Mouse (Mus musculus) liver, embryonic 13.5 days (tissue): ENCODE measurements around the gene Tmem120b. TPM values are rescaled to one million over a fixed set of nuclear protein-coding genes. Genes with fewer than 3 reads are reported as not detected.

Experiments used
- ATAC-seq: fragments of 200-750 bp; cut with Nextera tagmentation; 2 replicates; pipeline ENCODE4 v1.8.0; 2017; ENCODE audit warnings: low read depth, mild to moderate bottlenecking, moderate number of reproducible peaks, moderate library complexity
- DNase-seq: peaks from one replicate; pipeline ENCODE4 v3.0.0; 2022
- H3K27ac ChIP-seq: fragments of 300-500 bp; sonication (generic); 2 replicates; pipeline ENCODE4 v1.5.1; 2015; ENCODE audit warnings: moderate library complexity, mild to moderate bottlenecking, inconsistent platforms
- H3K27me3 ChIP-seq: fragments of 300-500 bp; sonication (generic); 2 replicates; pipeline ENCODE4 v1.6.1; 2015; ENCODE audit warnings: mild to moderate bottlenecking, inconsistent platforms
- H3K36me3 ChIP-seq: fragments of 300-500 bp; sonication (generic); 2 replicates; pipeline ENCODE4 v1.6.1; 2015; ENCODE audit warnings: mild to moderate bottlenecking, inconsistent platforms
- H3K4me1 ChIP-seq: fragments of 300-500 bp; sonication (generic); replicated peaks from 2 replicates; pipeline ENCODE4 v1.6.1; 2015; ENCODE audit warnings: inconsistent platforms
- H3K4me2 ChIP-seq: fragments of 300-500 bp; sonication (generic); 2 replicates; pipeline ENCODE4 v1.6.1; 2015; ENCODE audit warnings: inconsistent platforms, mild to moderate bottlenecking, moderate library complexity
- H3K4me3 ChIP-seq: fragments of 300-500 bp; sonication (generic); replicated peaks from 2 replicates; pipeline ENCODE4 v1.5.1; 2015; ENCODE audit warnings: mild to moderate bottlenecking, inconsistent platforms
- H3K9ac ChIP-seq: fragments of 300-500 bp; sonication (generic); 2 replicates; pipeline ENCODE4 v1.6.1; 2015; ENCODE audit warnings: mild to moderate bottlenecking, inconsistent platforms
- H3K9me3 ChIP-seq: fragments of 300-500 bp; sonication (generic); replicated peaks from 2 replicates; pipeline ENCODE4 v1.6.1; 2016; ENCODE audit warnings: inconsistent platforms
- WGBS: fragments of 180-500 bp; shearing (Covaris S2); methylation state at CpG from one replicate; pipeline ENCODE4 v1.1.7; 2015; ENCODE audit not compliant: insufficient replicate concordance; 5-methylcytosine and 5-hydroxymethylcytosine counted together
- polyA plus RNA-seq: library from polyadenylated mRNA; unstranded; fragments of >200 nt; fragmentation: Nextera tagmentation; extraction: Ambion mirVana; gene quantifications from 2 replicates; pipeline ENCODE4 v1.2.1, GENCODE M21; 2015

The Tmem120b gene
- polyA plus RNA-seq, 1 experiment from 2014 or later, result 24.2 TPM

- no peaks in the 10 kb centered on the region for H3K27me3 ChIP-seq
- H3K36me3 ChIP-seq, result peaks cover 45% of the 10 kb centered on the region
- 12% methylated on average over 10 of the region's 10 CpGs for WGBS
- H3K4me3 ChIP-seq, result no peak overlapping the region
- peak overlapping the region; percentile 36; the same call in 1 of the 2 replicates for H3K27ac ChIP-seq
- H3K4me1 ChIP-seq, result peaks cover 23% of the 10 kb centered on the region
- H3K9me3 ChIP-seq, result 0 out of 2 replicates have a peak, but pooled peaks cover 2% of the 10 kb centered on the region
- peak; percentile 64 for ATAC-seq
- peak; percentile 68 for DNase-seq
- no peak overlapping the region for H3K9ac ChIP-seq
- H3K4me2 ChIP-seq, result no peak overlapping the region
Observed at GRCm38 (mm10) chr5:123117257-123117656, 49.0 kb downstream of the Tmem120b start.

DNA sequence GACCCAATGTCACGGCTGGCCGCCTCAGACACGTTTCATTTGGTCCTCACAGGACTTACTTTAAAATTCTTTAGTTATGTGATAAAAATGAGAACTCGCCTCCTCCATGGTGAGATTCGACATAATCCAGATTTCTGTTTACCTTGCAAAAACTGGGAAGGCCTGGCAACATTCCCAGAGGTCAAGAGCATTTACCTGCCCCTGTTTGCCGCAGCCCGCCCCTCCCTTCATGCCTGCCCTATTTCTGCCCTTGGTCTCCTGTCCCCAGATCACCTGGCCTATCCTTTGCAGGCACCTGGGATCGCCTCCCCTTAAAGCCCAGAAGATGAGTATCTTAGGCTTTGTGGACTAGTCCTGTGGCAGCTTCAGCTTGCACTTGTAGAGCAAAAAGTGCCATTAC is 49.6 kb downstream of the Tmem120b start:
- DNase-seq, result no peak
- H3K4me3 ChIP-seq, result no peak overlapping the region
- H3K36me3 ChIP-seq, result peaks cover 45% of the 10 kb centered on the region
- H3K4me1 ChIP-seq, result peaks cover 23% of the 10 kb centered on the region
- 0 out of 2 replicates have a peak overlapping the region, but pooled peaks have one; percentile 66 for H3K27ac ChIP-seq
- H3K9ac ChIP-seq, result 0 out of 2 replicates have a peak overlapping the region, but pooled peaks have one; percentile 22
- 76% methylated on average over 8 of the region's 8 CpGs for WGBS
- 0 out of 2 replicates have a peak, but pooled peaks cover 3% of the 10 kb centered on the region for H3K9me3 ChIP-seq
- no peaks in the 10 kb centered on the region for H3K27me3 ChIP-seq
- no peak overlapping the region for H3K4me2 ChIP-seq
- ATAC-seq, result no peak

- Histone ChIP-seq H3K9me3 (0 out of 2 replicates have a peak, but pooled peaks cover 3% of the 10 kb centered on the region), H3K4me3 (no peak overlapping the region), H3K9ac (0 out of 2 replicates have a peak overlapping the region, but pooled peaks have one; percentile 14), H3K36me3 (peaks cover 45% of the 10 kb centered on the region), H3K27me3 (no peaks in the 10 kb centered on the region), H3K27ac (peak overlapping the region; percentile 66), H3K4me1 (peaks cover 25% of the 10 kb centered on the region), H3K4me2 (no peak overlapping the region)
- 37% methylated on average over 10 of the region's 10 CpGs for WGBS
- ATAC-seq (0 out of 2 replicates have a peak, but pooled peaks have one; percentile 16), DNase-seq (no peak)
Observed at GRCm38 (mm10) chr5:123118826-123119225, 50.6 kb downstream of the Tmem120b start.

DNA sequence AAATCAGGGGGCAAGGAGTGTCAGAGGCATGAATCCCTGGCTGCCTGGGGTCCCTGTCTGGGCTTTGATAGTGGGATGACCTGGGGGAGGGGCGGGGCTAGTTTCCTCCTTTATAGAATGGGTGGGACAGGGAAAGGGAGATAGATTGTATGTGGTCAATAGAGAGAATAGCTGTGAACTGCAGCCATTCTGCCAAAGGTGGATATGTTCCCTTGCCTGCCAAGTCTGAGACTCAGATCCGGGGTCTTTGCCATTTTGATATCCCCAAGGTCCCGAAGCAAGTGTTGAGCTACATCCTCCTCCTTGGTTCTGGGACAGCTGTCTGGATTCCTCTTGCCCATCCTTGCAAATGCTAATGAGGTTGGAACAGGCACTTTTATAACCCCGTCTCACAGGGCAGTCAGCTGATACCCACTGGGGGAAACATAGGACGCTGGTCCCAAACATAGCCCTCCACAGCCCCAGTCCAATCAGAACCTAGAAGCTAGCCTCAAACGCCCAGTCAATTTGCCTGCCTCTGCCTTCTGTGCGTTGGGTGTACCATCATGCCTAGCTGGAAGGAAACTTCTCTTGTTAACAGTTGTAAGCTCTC is 52.5 kb downstream of the Tmem120b start:
- H3K4me1 ChIP-seq, result peaks cover 44% of the 10 kb centered on the region
- H3K27me3 ChIP-seq, result no peaks in the 10 kb centered on the region
- H3K36me3 ChIP-seq, result peaks cover 26% of the 10 kb centered on the region
- H3K27ac ChIP-seq, result no peak overlapping the region
- DNase-seq (no peak), ATAC-seq (no peak)
- H3K4me3 ChIP-seq, result no peak overlapping the region
- no peak overlapping the region for H3K4me2 ChIP-seq
- no peak overlapping the region for H3K9ac ChIP-seq
- 0 out of 2 replicates have a peak, but pooled peaks cover 3% of the 10 kb centered on the region for H3K9me3 ChIP-seq
- 77% methylated on average over 7 of the region's 7 CpGs for WGBS

DNA sequence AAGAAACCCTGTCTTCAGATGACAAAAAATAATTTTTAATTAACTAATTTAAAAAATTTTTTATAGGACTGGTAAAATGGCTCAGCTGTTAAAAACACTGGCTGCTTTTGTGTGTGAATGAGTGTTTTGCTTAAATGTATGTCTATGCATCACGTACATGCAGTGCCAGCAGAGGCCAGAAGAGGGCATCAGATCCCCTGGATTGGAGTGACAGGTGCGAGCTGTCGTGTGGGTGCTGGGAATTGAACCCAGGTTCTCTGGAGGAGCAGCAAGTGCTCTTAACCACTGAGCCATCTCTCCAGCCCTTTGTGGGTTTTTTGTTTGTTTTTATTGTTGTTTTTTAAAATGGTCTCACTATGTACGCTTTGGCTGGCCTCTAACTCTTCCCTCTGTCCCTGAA is 54.0 kb downstream of the Tmem120b start:
- Histone ChIP-seq H3K9me3 (0 out of 2 replicates have a peak, but pooled peaks cover 3% of the 10 kb centered on the region), H3K27ac (no peak overlapping the region), H3K4me2 (no peak overlapping the region), H3K9ac (no peak overlapping the region), H3K36me3 (peaks cover 12% of the 10 kb centered on the region), H3K4me3 (no peak overlapping the region), H3K4me1 (peaks cover 57% of the 10 kb centered on the region), H3K27me3 (no peaks in the 10 kb centered on the region)
- ATAC-seq (no peak), DNase-seq (no peak)
- 84% methylated on average over 4 of the region's 4 CpGs for WGBS

DNA sequence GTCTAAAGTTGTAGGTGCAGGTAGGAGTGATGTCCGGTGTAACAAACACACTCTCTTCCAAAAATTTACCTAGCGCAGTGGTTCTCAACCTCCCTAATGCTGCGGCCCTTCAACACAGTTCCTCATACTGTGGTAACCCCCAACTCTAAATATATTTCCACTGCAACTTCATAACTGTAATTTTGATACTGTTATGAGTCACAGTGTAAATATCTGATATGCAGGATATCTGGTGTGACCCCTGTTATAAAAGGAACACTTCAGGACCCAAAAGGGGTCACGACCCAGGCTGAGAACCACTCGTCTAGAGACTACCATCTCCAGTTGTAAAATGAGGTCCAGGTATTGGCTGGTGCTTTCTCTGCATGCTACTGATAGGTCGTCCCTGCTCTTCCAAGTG is 56.9 kb downstream of the Tmem120b start:
- 62% methylated on average over 6 of the region's 6 CpGs for WGBS
- peak overlapping the region; percentile 36; the same call in 1 of the 2 replicates for H3K27ac ChIP-seq
- DNase-seq (no peak), ATAC-seq (no peak)
- H3K9me3 ChIP-seq, result 0 out of 2 replicates have a peak, but pooled peaks cover 3% of the 10 kb centered on the region
- H3K4me3 ChIP-seq, result no peak overlapping the region
- H3K9ac ChIP-seq, result 0 out of 2 replicates have a peak overlapping the region, but pooled peaks have one; percentile 4
- H3K27me3 ChIP-seq, result 0 out of 2 replicates have a peak, but pooled peaks cover 5% of the 10 kb centered on the region
- peaks cover 58% of the 10 kb centered on the region for H3K4me1 ChIP-seq
- no peaks in the 10 kb centered on the region for H3K36me3 ChIP-seq
- H3K4me2 ChIP-seq, result peak overlapping the region; percentile 34; the same call in 1 of the 2 replicates

DNA sequence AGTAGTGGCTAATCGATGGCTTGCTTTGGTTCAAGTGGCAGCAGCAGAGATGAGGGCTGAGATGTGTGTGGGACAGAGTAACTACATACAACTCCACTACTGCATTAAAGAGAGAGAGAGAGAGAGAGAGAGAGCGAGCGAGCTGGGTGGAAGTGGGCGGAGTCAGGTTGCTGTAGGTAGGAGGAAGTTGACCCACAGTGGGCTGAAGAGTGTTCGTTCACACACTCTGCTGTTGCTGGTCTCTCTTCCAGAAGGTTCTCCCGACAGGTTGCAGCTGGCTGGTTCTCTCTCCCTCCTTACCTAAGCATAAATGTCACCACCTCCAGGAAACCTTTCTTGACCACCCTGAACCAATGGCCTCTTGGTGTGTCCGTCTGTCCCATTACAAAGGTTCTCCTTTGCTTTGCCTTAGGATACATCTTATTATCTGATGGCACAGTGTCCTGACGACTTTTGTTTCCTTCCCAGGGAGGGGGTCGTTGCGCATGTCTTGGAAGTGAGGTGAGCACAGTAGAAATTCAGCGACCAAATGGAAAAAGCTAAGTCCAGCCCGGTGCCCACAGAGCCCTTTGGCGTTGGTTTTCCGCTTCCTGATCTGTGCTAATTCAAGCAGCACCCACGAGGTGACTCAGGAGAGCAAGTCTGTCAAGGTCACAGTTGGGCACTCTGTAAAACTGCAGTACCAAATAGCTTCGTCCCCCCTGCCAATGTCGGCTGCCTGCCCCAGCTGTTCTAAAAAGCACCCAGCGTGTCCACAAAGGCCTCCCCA is 57.6 kb downstream of the Tmem120b start:
- Histone ChIP-seq H3K4me3 (no peak overlapping the region), H3K36me3 (no peaks in the 10 kb centered on the region), H3K27me3 (0 out of 2 replicates have a peak, but pooled peaks cover 9% of the 10 kb centered on the region), H3K9ac (peak overlapping the region; percentile 4; the same call in 1 of the 2 replicates), H3K27ac (peak overlapping the region; percentile 2; the same call in 1 of the 2 replicates), H3K9me3 (0 out of 2 replicates have a peak, but pooled peaks cover 3% of the 10 kb centered on the region), H3K4me1 (peaks cover 58% of the 10 kb centered on the region), H3K4me2 (peak overlapping the region; percentile 34)
- DNase-seq (no peak), ATAC-seq (no peak)
- 33% methylated on average over 18 of the region's 18 CpGs for WGBS

- Histone ChIP-seq H3K4me3 (no peak overlapping the region), H3K36me3 (no peaks in the 10 kb centered on the region), H3K27me3 (0 out of 2 replicates have a peak, but pooled peaks cover 9% of the 10 kb centered on the region), H3K9ac (no peak overlapping the region), H3K27ac (no peak overlapping the region), H3K9me3 (0 out of 2 replicates have a peak, but pooled peaks cover 3% of the 10 kb centered on the region), H3K4me1 (peaks cover 70% of the 10 kb centered on the region), H3K4me2 (no peak overlapping the region)
- WGBS, result 47% methylated on average over 6 of the region's 6 CpGs
- no peak for ATAC-seq
- no peak for DNase-seq
Observed at GRCm38 (mm10) chr5:123127031-123127430, 58.8 kb downstream of the Tmem120b start.

DNA sequence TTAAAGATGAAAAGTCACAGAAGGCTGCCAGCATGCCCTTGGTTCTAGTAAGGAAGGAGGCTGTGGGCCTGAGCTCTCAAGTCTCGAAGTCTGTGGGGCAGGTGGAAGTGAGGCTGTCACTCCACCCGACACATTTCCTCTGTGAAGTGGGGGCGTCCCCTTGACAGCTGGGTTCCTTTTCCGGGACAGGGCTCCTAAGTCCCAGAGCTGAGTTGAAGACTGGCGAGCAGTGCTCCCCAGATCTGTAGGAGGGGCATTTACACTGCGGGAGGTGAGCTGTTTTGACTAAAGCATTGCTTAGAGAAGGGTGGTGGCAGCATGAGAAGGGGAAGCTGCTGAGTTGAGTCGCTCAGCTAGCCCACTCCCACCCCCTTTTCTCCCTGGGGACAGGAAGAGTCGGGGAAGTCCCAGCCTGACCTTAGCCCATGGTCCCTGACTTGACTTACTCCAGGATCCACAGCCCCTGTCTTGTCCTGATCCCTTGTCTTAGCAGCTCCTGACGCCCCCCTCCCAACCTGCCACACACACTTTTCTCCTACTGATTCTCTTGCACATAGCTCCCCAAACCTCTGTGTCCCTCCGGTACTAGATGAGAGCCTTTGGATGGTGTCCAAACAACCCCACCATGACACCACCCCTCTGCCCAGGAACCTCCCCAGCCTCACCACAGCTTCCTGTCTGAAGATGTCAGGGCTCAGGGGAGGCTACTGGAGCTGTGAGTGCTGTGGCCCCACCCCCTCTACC is 60.4 kb downstream of the Tmem120b start:
- Histone ChIP-seq H3K4me3 (no peak overlapping the region), H3K9me3 (no peaks in the 10 kb centered on the region), H3K9ac (no peak overlapping the region), H3K4me2 (peak overlapping the region; percentile 32), H3K36me3 (peaks cover 4% of the 10 kb centered on the region), H3K4me1 (peaks cover 85% of the 10 kb centered on the region), H3K27me3 (0 out of 2 replicates have a peak, but pooled peaks cover 9% of the 10 kb centered on the region), H3K27ac (peak overlapping the region; percentile 63)
- DNase-seq (no peak), ATAC-seq (no peak)
- 22% methylated on average over 10 of the region's 10 CpGs for WGBS

- Histone ChIP-seq H3K4me2 (no peak overlapping the region), H3K4me3 (no peak overlapping the region), H3K27me3 (0 out of 2 replicates have a peak, but pooled peaks cover 9% of the 10 kb centered on the region), H3K9ac (no peak overlapping the region), H3K27ac (no peak overlapping the region), H3K36me3 (peaks cover 11% of the 10 kb centered on the region), H3K4me1 (peaks cover 85% of the 10 kb centered on the region), H3K9me3 (no peaks in the 10 kb centered on the region)
- DNase-seq (no peak), ATAC-seq (no peak)
- 38% methylated on average over 10 of the region's 10 CpGs for WGBS
Observed at GRCm38 (mm10) chr5:123129170-123129757, 61.0 kb downstream of the Tmem120b start.
